Mouse (Mus musculus) heart, adult 2 months (tissue): ENCODE data around the gene Car12. TPM values are rescaled to one million over a fixed set of nuclear protein-coding genes. Genes with fewer than 3 reads are reported as not detected.

Experiments
- DNase-seq, 2 experiments: peaks; one replicate each; pipeline ENCODE4 v3.0.0; 2021
- H3K27ac ChIP-seq: fragments of 200-600 bp; 2 replicates; pipeline ENCODE4 v1.8.1; 2022
- H3K27me3 ChIP-seq: fragments of 200-500 bp; 2 replicates; pipeline ENCODE4 v1.6.1; 2012; ENCODE audit warnings: mild to moderate bottlenecking, low read length, inconsistent platforms, mixed read lengths; ENCODE audit not compliant: control insufficient read depth, insufficient read depth
- H3K36me3 ChIP-seq: fragments of 200-500 bp; 2 replicates; pipeline ENCODE4 v1.6.1; 2012; ENCODE audit warnings: low read length, inconsistent platforms; ENCODE audit not compliant: control insufficient read depth, insufficient read depth
- H3K4me1 ChIP-seq: fragments of 200-500 bp; 2 replicates; pipeline ENCODE4 v1.6.1; 2011; ENCODE audit warnings: low read length; ENCODE audit not compliant: control insufficient read depth, insufficient read depth
- H3K4me3 ChIP-seq: fragments of 200-600 bp; 2 replicates; pipeline ENCODE4 v1.8.1; 2022
- H3K79me2 ChIP-seq: fragments of 200-500 bp; replicated peaks from 2 replicates; pipeline ENCODE4 v1.6.1; 2012; ENCODE audit warnings: mild to moderate bottlenecking, inconsistent platforms, low read length, moderate library complexity, mixed read lengths; ENCODE audit not compliant: control insufficient read depth, insufficient read depth
- H3K9ac ChIP-seq: fragments of 200-500 bp; 2 replicates; pipeline ENCODE4 v1.6.1; 2012; ENCODE audit warnings: low read depth, mild to moderate bottlenecking, control low read depth, inconsistent platforms, low read length, mixed read lengths
- CTCF ChIP-seq: fragments of 200-600 bp; IDR thresholded peaks from 2 replicates; pipeline ENCODE4 v1.8.1; 2022; ENCODE audit warnings: antibody characterized with exemption, mild to moderate bottlenecking, moderate library complexity
- EP300 ChIP-seq: fragments of 200-500 bp; IDR thresholded peaks from 2 replicates; pipeline ENCODE4 v1.6.1; 2011; ENCODE audit warnings: low read depth, low read length, control low read depth; ENCODE audit not compliant: insufficient read depth
- POLR2A ChIP-seq: fragments of 200-500 bp; IDR thresholded peaks from 2 replicates; pipeline ENCODE4 v1.6.1; 2011; ENCODE audit warnings: mild to moderate bottlenecking, low read depth, low read length, control low read depth; ENCODE audit not compliant: insufficient read depth
- WGBS: fragments of 180-500 bp; shearing (Covaris S2); methylation state at CpG from one replicate; pipeline ENCODE4 v1.1.7; 2018; 5-methylcytosine and 5-hydroxymethylcytosine counted together
- intact Hi-C: fragments of 180-260 bp; cut with DNase I; formaldehyde crosslinking; loops from one replicate; pipeline ENCODE4 v1.15.1; 2025
- long read RNA-seq: library from polyadenylated mRNA; stranded (forward); transcript quantifications from one replicate; pipeline ENCODE4 v2.0.0, GENCODE M21; 2021
- polyA plus RNA-seq: library from polyadenylated mRNA; depleted of rRNA; stranded (reverse); fragments of >200 nt; gene quantifications from 2 replicates; pipeline ENCODE4 v1.2.3, GENCODE M21; 2012; rRNA removed
- total RNA-seq, 2 experiments: library from RNA; stranded (reverse); gene quantifications; 2 replicates each; pipeline ENCODE4 v1.2.3; 2021

The Car12 gene
- total RNA-seq (not detected), polyA plus RNA-seq (not detected in 2 replicates)
- long read RNA-seq, partial matches to known transcripts: 0 of 2 reads
- long read RNA-seq, other reads (novel, unspliced or antisense): 2 of 2 reads

DNA sequence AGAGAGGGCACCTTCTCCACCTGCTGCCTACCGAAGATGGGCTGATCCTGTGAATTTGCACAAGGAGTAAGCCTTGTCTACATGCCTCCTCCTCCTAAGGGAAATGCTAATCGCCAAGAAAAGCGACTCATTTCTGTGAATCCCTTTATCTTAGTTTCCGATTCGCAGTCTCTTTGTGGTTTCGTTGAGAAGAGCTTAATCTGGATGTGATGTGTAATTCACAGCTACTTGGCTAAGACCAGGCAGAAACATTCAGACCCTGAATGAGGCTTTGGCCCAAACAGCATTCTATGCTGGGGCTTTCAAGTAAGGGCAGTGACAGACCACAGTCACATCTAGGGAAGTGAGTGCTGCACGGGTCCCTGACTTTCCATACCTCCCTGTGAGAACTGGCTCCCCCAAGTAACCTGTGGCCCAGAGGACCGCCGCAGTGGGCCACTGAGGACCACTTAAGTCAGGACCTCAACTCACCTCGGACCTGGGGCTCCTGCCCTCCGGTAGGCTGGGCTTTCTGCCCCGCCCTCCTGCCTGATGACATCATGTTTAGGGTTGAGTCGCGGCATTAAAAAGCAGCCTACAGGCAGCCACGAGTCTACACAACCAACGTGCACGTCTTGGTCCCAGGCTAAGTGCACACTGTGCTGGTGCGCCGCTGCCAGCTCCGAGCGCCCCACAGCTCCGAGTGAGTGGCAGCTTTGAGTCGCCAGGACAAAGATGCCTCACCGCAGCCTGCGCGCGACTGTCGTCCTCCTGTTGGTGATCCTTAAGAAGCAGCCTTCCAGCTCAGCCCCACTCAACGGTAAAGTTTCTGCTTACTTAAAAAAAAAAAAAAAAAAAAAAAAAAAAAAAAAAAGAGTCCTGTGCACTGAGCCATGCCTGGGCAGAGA is at the start of gene Car12:
Gene Car12 (plus strand): TSS at position 552 of the 887 bp plus-strand sequence.
- Histone ChIP-seq H3K4me3 (peak within 1 kb of the TSS; percentile 36; the same call in 1 of the 2 replicates), H3K9ac (0 out of 2 replicates have a peak within 1 kb of the TSS, but pooled peaks have one; percentile 0), H3K27ac (no peak within 1 kb of the TSS), H3K4me1 (no peaks in the 10 kb centered on the region; the same call in 1 of the 2 replicates), H3K36me3 (no peaks in the 10 kb centered on the region), H3K79me2 (no peaks in the 10 kb centered on the region), H3K27me3 (peaks cover 4% of the 10 kb centered on the region)
- DNase-seq: peak; percentile 6 to 34
- WGBS: 8% methylated on average over 29 of the region's 29 CpGs
- intact Hi-C loops: no loop called here
- TF ChIP-seq CTCF (no peak), POLR2A (no peak), EP300 (no peak)

DNA sequence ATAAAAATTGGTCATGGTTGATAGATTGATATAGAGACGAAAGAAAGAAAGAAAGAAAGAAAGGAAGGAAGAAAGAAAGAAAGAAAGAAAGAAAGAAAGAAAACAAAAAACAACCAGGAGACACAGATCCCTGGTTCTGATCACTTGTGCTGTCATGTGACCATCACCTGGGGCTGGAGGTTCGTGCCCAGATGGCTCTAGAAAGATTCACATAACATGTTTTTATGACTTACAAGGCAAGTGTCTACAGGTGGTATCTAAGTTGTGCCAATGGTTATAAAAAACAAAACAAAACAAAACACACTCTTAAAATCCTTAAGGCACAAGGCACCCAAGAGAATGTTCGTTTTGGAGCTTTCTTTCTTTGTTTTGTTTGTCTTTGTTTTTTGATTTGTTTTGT is 49.7 kb upstream of the Car12 start:
- TF ChIP-seq CTCF (no peak), EP300 (no peak), POLR2A (no peak)
- Histone ChIP-seq H3K9ac (no peak overlapping the region), H3K27ac (no peak overlapping the region), H3K27me3 (no peaks in the 10 kb centered on the region), H3K79me2 (no peaks in the 10 kb centered on the region), H3K4me3 (no peak overlapping the region), H3K4me1 (peaks cover 2% of the 10 kb centered on the region; the same call in 1 of the 2 replicates), H3K36me3 (no peaks in the 10 kb centered on the region)
- intact Hi-C loops: no loop called here
- WGBS: 80% methylated on average over 3 of the region's 3 CpGs
- DNase-seq: no peak

DNA sequence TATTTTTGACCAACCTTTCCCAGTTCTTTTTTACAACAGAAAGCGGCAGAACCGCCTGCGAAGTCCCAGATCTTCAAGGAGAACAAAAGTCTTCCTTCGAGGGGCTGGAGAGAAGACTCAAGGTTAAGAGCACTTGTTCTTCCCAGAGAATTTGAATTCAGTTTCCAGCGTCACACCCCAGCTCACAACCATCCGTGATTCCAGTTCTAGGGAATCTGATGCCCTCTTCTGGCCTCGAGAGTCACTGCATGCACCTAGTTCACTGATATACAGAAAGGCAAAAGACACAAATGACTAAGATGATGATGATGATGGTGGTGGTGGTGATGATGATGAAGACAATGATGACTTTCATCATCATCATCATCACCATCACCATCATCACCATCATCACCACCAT is 48.9 kb upstream of the Car12 start:
- H3K4me3 ChIP-seq: no peak overlapping the region
- intact Hi-C loops: no loop called here
- DNase-seq: no peak
- H3K27ac ChIP-seq: no peak overlapping the region
- TF ChIP-seq CTCF (0 out of 2 replicates have a peak, but pooled peaks have one; percentile 7), EP300 (no peak), POLR2A (no peak)
- no peaks in the 10 kb centered on the region for H3K79me2 ChIP-seq
- H3K27me3 ChIP-seq: no peaks in the 10 kb centered on the region
- H3K4me1 ChIP-seq: peaks cover 2% of the 10 kb centered on the region
- H3K9ac ChIP-seq: no peak overlapping the region
- WGBS: 90% methylated on average over 7 of the region's 7 CpGs
- no peaks in the 10 kb centered on the region for H3K36me3 ChIP-seq

DNA sequence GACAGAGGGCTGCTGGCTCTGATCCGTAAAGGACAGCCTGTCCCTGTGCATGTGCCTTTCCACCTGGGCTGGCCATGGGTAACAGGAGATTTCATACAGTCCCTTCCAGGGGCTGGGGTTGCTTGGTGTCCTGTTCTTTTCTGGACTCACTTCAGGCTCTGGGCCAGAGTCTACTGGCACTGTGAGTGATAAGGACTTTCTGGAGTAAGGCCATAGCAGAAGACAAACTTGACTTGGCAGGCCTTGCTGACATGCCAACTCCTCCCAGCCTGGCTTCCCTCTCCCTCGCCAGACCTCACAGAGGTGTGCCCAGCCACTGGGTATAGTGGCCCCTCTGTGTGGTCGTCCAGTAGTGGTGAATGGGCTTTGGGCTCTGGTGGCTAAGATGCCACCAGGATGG is 47.3 kb upstream of the Car12 start:
- WGBS: 65% methylated on average over 3 of the region's 3 CpGs
- TF ChIP-seq POLR2A (no peak), EP300 (0 out of 2 replicates have a peak, but pooled peaks have one; percentile 29)
- Histone ChIP-seq H3K79me2 (no peaks in the 10 kb centered on the region), H3K27me3 (no peaks in the 10 kb centered on the region), H3K27ac (0 out of 2 replicates have a peak overlapping the region, but pooled peaks have one; percentile 23), H3K36me3 (no peaks in the 10 kb centered on the region), H3K9ac (no peak overlapping the region), H3K4me3 (no peak overlapping the region), H3K4me1 (peaks cover 2% of the 10 kb centered on the region)
- DNase-seq: peak; percentile 40 to 67
- intact Hi-C loops: no loop called here

- Histone ChIP-seq H3K79me2 (no peaks in the 10 kb centered on the region), H3K4me3 (no peak overlapping the region), H3K9ac (no peak overlapping the region), H3K4me1 (no peaks in the 10 kb centered on the region; the same call in none of the 2 replicates), H3K36me3 (no peaks in the 10 kb centered on the region), H3K27ac (no peak overlapping the region), H3K27me3 (no peaks in the 10 kb centered on the region)
- TF ChIP-seq EP300 (no peak), CTCF (no peak), POLR2A (no peak)
- DNase-seq: no peak
- intact Hi-C loops: no loop called here
- 79% methylated on average over 6 of the region's 6 CpGs for WGBS
Measured at GRCm38 (mm10) chr9:66667046-66667445, 46.4 kb upstream of the Car12 start.

DNA sequence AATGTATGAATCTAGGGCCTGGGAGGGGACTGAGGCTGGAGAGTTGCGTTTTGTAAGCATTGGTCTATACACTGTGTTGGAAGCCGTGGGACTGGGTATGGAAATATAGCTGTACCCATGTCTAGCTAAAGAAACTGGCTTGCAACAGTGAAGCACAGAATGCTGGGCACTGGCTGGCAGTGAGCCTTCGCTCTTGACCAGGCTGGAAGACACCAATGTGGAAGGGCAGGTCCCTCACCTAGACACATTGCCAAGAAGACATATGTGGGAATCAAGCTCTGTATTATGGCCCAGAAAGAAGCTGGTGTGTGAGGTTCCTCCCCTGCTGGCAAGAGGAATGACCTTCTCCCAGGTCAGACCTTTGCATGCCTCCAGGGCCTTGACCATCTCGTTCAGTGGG is 45.6 kb upstream of the Car12 start:
- no peak for DNase-seq
- Histone ChIP-seq H3K79me2 (no peaks in the 10 kb centered on the region), H3K4me1 (no peaks in the 10 kb centered on the region; the same call in none of the 2 replicates), H3K36me3 (no peaks in the 10 kb centered on the region), H3K9ac (no peak overlapping the region), H3K27me3 (no peaks in the 10 kb centered on the region), H3K27ac (no peak overlapping the region), H3K4me3 (no peak overlapping the region)
- intact Hi-C loops: no loop called here
- WGBS: 94% methylated on average over 4 of the region's 4 CpGs
- no peak for TF ChIP-seq EP300
- no peak for TF ChIP-seq POLR2A
- TF ChIP-seq CTCF: no peak
